Mouse (Mus musculus): ENCODE measurements around the gene Usp3. TPM values are rescaled to one million over a fixed set of nuclear protein-coding genes. Genes with fewer than 3 reads are reported as not detected.

Gene Usp3
- polyA plus RNA-seq, 1 experiment from 2014 or later, result 75.5 TPM

- H3K36me3 ChIP-seq (ENCODE audit: control insufficient read depth, insufficient read depth, low read length), result no peaks in the 10 kb centered on the region
- H3K9me3 ChIP-seq (ENCODE audit: control insufficient read depth, low read length), result no peaks in the 10 kb centered on the region
- peaks cover 9% of the 10 kb centered on the region for H3K4me1 ChIP-seq (ENCODE audit: control insufficient read depth, insufficient read depth, low read length)
- peak; percentile 83 for ATAC-seq
- H3K4me2 ChIP-seq (ENCODE audit: low read depth, low read length), result no peak overlapping the region
- WGBS, result 9% methylated on average over 6 of the region's 6 CpGs
- H3K27me3 ChIP-seq (replicated peaks; ENCODE audit: control insufficient read depth, insufficient read depth, low read length), result no peaks in the 10 kb centered on the region
- H3K9ac ChIP-seq (ENCODE audit: low read depth, low read length), result no peak overlapping the region
- H3K4me3 ChIP-seq (ENCODE audit: low read length), result no peak overlapping the region
- peak overlapping the region; percentile 47 for H3K27ac ChIP-seq (ENCODE audit: low read length)
These were observed 27.6 kb upstream of the Usp3 start for GRCm38 (mm10) chr9:66620581-66620981.

GRCm38 (mm10) chr9:66620055-66620454, 27.1 kb upstream of the Usp3 start:
- H3K4me1 ChIP-seq (ENCODE audit: control insufficient read depth, insufficient read depth, low read length), result peaks cover 8% of the 10 kb centered on the region
- WGBS, result 47% methylated on average over 1 of the region's 1 CpGs
- H3K9me3 ChIP-seq (ENCODE audit: control insufficient read depth, low read length), result no peaks in the 10 kb centered on the region
- H3K27ac ChIP-seq (ENCODE audit: low read length), result peak overlapping the region; percentile 65
- no peak overlapping the region for H3K9ac ChIP-seq (ENCODE audit: low read depth, low read length)
- H3K4me2 ChIP-seq (ENCODE audit: low read depth, low read length), result no peak overlapping the region
- ATAC-seq, result no peak
- no peak overlapping the region for H3K4me3 ChIP-seq (ENCODE audit: low read length)
- no peaks in the 10 kb centered on the region for H3K36me3 ChIP-seq (ENCODE audit: control insufficient read depth, insufficient read depth, low read length)
- no peaks in the 10 kb centered on the region for H3K27me3 ChIP-seq (replicated peaks; ENCODE audit: control insufficient read depth, insufficient read depth, low read length)

GRCm38 (mm10) chr9:66617812-66618211, 24.9 kb upstream of the Usp3 start:
- no peaks in the 10 kb centered on the region for H3K36me3 ChIP-seq (ENCODE audit: control insufficient read depth, insufficient read depth, low read length)
- no peak overlapping the region for H3K4me3 ChIP-seq (ENCODE audit: low read length)
- ATAC-seq, result no peak
- peaks cover 13% of the 10 kb centered on the region for H3K4me1 ChIP-seq (ENCODE audit: control insufficient read depth, insufficient read depth, low read length)
- H3K9me3 ChIP-seq (ENCODE audit: control insufficient read depth, low read length), result no peaks in the 10 kb centered on the region
- H3K9ac ChIP-seq (ENCODE audit: low read depth, low read length), result no peak overlapping the region
- no peak overlapping the region for H3K4me2 ChIP-seq (ENCODE audit: low read depth, low read length)
- H3K27ac ChIP-seq (ENCODE audit: low read length), result no peak overlapping the region
- 97% methylated on average over 2 of the region's 2 CpGs for WGBS
- no peaks in the 10 kb centered on the region for H3K27me3 ChIP-seq (replicated peaks; ENCODE audit: control insufficient read depth, insufficient read depth, low read length)

- no peak overlapping the region for H3K4me3 ChIP-seq (ENCODE audit: low read length)
- WGBS, result 63% methylated on average over 4 of the region's 4 CpGs
- H3K27me3 ChIP-seq (replicated peaks; ENCODE audit: control insufficient read depth, insufficient read depth, low read length), result no peaks in the 10 kb centered on the region
- H3K9ac ChIP-seq (ENCODE audit: low read depth, low read length), result no peak overlapping the region
- peaks cover 13% of the 10 kb centered on the region for H3K4me1 ChIP-seq (ENCODE audit: control insufficient read depth, insufficient read depth, low read length)
- H3K27ac ChIP-seq (ENCODE audit: low read length), result no peak overlapping the region
- no peak for ATAC-seq
- no peaks in the 10 kb centered on the region for H3K9me3 ChIP-seq (ENCODE audit: control insufficient read depth, low read length)
- H3K4me2 ChIP-seq (ENCODE audit: low read depth, low read length), result no peak overlapping the region
- H3K36me3 ChIP-seq (ENCODE audit: control insufficient read depth, insufficient read depth, low read length), result no peaks in the 10 kb centered on the region
These were observed 23.9 kb upstream of the Usp3 start for GRCm38 (mm10) chr9:66616858-66617257.

- Histone ChIP-seq H3K27ac (ENCODE audit: low read length) (no peak overlapping the region; the same call in 1 of the 2 replicates), H3K9ac (ENCODE audit: low read depth, low read length) (no peak overlapping the region), H3K27me3 (replicated peaks; ENCODE audit: control insufficient read depth, insufficient read depth, low read length) (no peaks in the 10 kb centered on the region), H3K4me2 (ENCODE audit: low read depth, low read length) (no peak overlapping the region), H3K9me3 (ENCODE audit: control insufficient read depth, low read length) (no peaks in the 10 kb centered on the region), H3K4me3 (ENCODE audit: low read length) (no peak overlapping the region), H3K36me3 (ENCODE audit: control insufficient read depth, insufficient read depth, low read length) (no peaks in the 10 kb centered on the region), H3K4me1 (ENCODE audit: control insufficient read depth, insufficient read depth, low read length) (peaks cover 17% of the 10 kb centered on the region)
- no peak for ATAC-seq
- 59% methylated on average over 9 of the region's 9 CpGs for whole genome bisulfite sequencing
These were observed 22.2 kb upstream of the Usp3 start for GRCm38 (mm10) chr9:66615141-66615540.

GRCm38 (mm10) chr9:66614547-66614946, 21.6 kb upstream of the Usp3 start:
- Histone ChIP-seq H3K4me3 (ENCODE audit: low read length) (no peak overlapping the region), H3K4me1 (ENCODE audit: control insufficient read depth, insufficient read depth, low read length) (peaks cover 11% of the 10 kb centered on the region), H3K9me3 (ENCODE audit: control insufficient read depth, low read length) (no peaks in the 10 kb centered on the region), H3K9ac (ENCODE audit: low read depth, low read length) (no peak overlapping the region), H3K27ac (ENCODE audit: low read length) (peak overlapping the region; percentile 54), H3K36me3 (ENCODE audit: control insufficient read depth, insufficient read depth, low read length) (no peaks in the 10 kb centered on the region), H3K4me2 (ENCODE audit: low read depth, low read length) (no peak overlapping the region), H3K27me3 (replicated peaks; ENCODE audit: control insufficient read depth, insufficient read depth, low read length) (no peaks in the 10 kb centered on the region)
- 81% methylated on average over 7 of the region's 7 CpGs for WGBS
- ATAC-seq, result no peak

GRCm38 (mm10) chr9:66613667-66614066, 20.7 kb upstream of the Usp3 start:
- ATAC-seq, result peak; percentile 78
- Histone ChIP-seq H3K27me3 (replicated peaks; ENCODE audit: control insufficient read depth, insufficient read depth, low read length) (no peaks in the 10 kb centered on the region), H3K9me3 (ENCODE audit: control insufficient read depth, low read length) (no peaks in the 10 kb centered on the region), H3K36me3 (ENCODE audit: control insufficient read depth, insufficient read depth, low read length) (no peaks in the 10 kb centered on the region), H3K4me2 (ENCODE audit: low read depth, low read length) (no peak overlapping the region), H3K4me3 (ENCODE audit: low read length) (no peak overlapping the region), H3K4me1 (ENCODE audit: control insufficient read depth, insufficient read depth, low read length) (peaks cover 8% of the 10 kb centered on the region), H3K27ac (ENCODE audit: low read length) (peak overlapping the region; percentile 63), H3K9ac (ENCODE audit: low read depth, low read length) (no peak overlapping the region)
- 37% methylated on average over 7 of the region's 7 CpGs for WGBS

- Histone ChIP-seq H3K4me3 (ENCODE audit: low read length) (no peak overlapping the region), H3K9me3 (ENCODE audit: control insufficient read depth, low read length) (no peaks in the 10 kb centered on the region), H3K36me3 (ENCODE audit: control insufficient read depth, insufficient read depth, low read length) (no peaks in the 10 kb centered on the region), H3K4me2 (ENCODE audit: low read depth, low read length) (peak overlapping the region; percentile 37), H3K27ac (ENCODE audit: low read length) (0 out of 2 replicates have a peak overlapping the region, but pooled peaks have one; percentile 23), H3K9ac (ENCODE audit: low read depth, low read length) (peak overlapping the region; percentile 33; the same call in 1 of the 2 replicates), H3K4me1 (ENCODE audit: control insufficient read depth, insufficient read depth, low read length) (peaks cover 8% of the 10 kb centered on the region), H3K27me3 (replicated peaks; ENCODE audit: control insufficient read depth, insufficient read depth, low read length) (no peaks in the 10 kb centered on the region)
- WGBS, result 15% methylated on average over 18 of the region's 18 CpGs
- peak; percentile 66 for ATAC-seq
These were observed 18.6 kb upstream of the Usp3 start for GRCm38 (mm10) chr9:66611478-66612093.

- no peak overlapping the region for H3K4me2 ChIP-seq (ENCODE audit: low read depth, low read length)
- no peak overlapping the region for H3K27ac ChIP-seq (ENCODE audit: low read length)
- H3K9me3 ChIP-seq (ENCODE audit: control insufficient read depth, low read length), result no peaks in the 10 kb centered on the region
- no peak overlapping the region for H3K4me3 ChIP-seq (ENCODE audit: low read length)
- WGBS, result 80% methylated on average over 5 of the region's 5 CpGs
- peaks cover 20% of the 10 kb centered on the region for H3K4me1 ChIP-seq (ENCODE audit: control insufficient read depth, insufficient read depth, low read length)
- no peaks in the 10 kb centered on the region for H3K27me3 ChIP-seq (replicated peaks; ENCODE audit: control insufficient read depth, insufficient read depth, low read length)
- H3K9ac ChIP-seq (ENCODE audit: low read depth, low read length), result no peak overlapping the region
- H3K36me3 ChIP-seq (ENCODE audit: control insufficient read depth, insufficient read depth, low read length), result no peaks in the 10 kb centered on the region
- ATAC-seq, result no peak
These were observed 15.9 kb upstream of the Usp3 start for GRCm38 (mm10) chr9:66608817-66609345.

Measured in intestine, embryonic 16.5 days (tissue).